In genomic region chr9:121415626-121416241, GRCm38 (mm10) we compare ENCODE assay signal across 9 mouse cellular contexts.
DNase-seq lines count a peak whose midpoint lies in the region; ATAC-seq and TF ChIP-seq lines count a peak whose summit lies in the region.
"Had no signal": no experiment of that assay in that cellular context is flagged by ENCODE, and none has a peak within 500 bp of the region (broad histone marks: within the 10 kb centered on the region; RNA-seq: fewer than 3 reads in every experiment).

No protein-coding gene starts in this region.

- peaks cover 11% of the 10 kb centered on the region for H3K4me1 ChIP-seq in heart, adult 2 months (ENCODE audit: control insufficient read depth, insufficient read depth, low read length)
- H3K4me1 ChIP-seq in heart, embryonic 11.5 days (ENCODE audit: control insufficient read depth, insufficient read depth, low read length), result peaks cover 3% of the 10 kb centered on the region; the same call in 1 of the 2 replicates
- H3K4me1 ChIP-seq in heart, embryonic 15.5 days (replicated peaks), result peaks cover 20% of the 10 kb centered on the region

- intact Hi-C loops in heart, adult 2 months (cut with DNase I), result no loop called here

- peak overlapping the region; percentile 26 for H3K27ac ChIP-seq in heart, adult 2 months
- no peak overlapping the region for H3K27ac ChIP-seq in heart, embryonic 11.5 days (ENCODE audit: low read depth, low read length)
- no peak overlapping the region for H3K27ac ChIP-seq in heart, embryonic 15.5 days
- H3K27ac ChIP-seq: limb, embryonic 15.5 days had no signal

- no peak overlapping the region for H3K9ac ChIP-seq in heart, adult 2 months (ENCODE audit: low read depth, low read length)
- no peak overlapping the region for H3K9ac ChIP-seq in heart, embryonic 11.5 days (ENCODE audit: low read depth, low read length)
- H3K9ac ChIP-seq in heart, embryonic 15.5 days, result no peak overlapping the region
- H3K9ac ChIP-seq: limb, embryonic 15.5 days had no signal

- H3K36me3 ChIP-seq in heart, adult 2 months (ENCODE audit: control insufficient read depth, insufficient read depth, low read length), result no peaks in the 10 kb centered on the region; the same call in 1 of the 2 replicates
- H3K36me3 ChIP-seq in heart, embryonic 11.5 days (ENCODE audit: control insufficient read depth, insufficient read depth, low read length), result no peaks in the 10 kb centered on the region
- H3K36me3 ChIP-seq in heart, embryonic 15.5 days, result peaks cover 4% of the 10 kb centered on the region
- H3K36me3 ChIP-seq: limb, embryonic 15.5 days had no signal

- no peak for TF ChIP-seq POLR2A in heart, adult 2 months (IDR thresholded peaks at IDR 0.05; ENCODE audit: insufficient read depth, low read depth, low read length)

- no peak for TF ChIP-seq CTCF in heart, adult 2 months (IDR thresholded peaks at IDR 0.05)

- no peak overlapping the region for H3K4me3 ChIP-seq in heart, adult 2 months
- no peak overlapping the region for H3K4me3 ChIP-seq in heart, embryonic 11.5 days (ENCODE audit: low read depth, low read length)
- H3K4me3 ChIP-seq in heart, embryonic 15.5 days, result no peak overlapping the region
- H3K4me3 ChIP-seq: limb, embryonic 15.5 days had no signal

- DNase-seq in heart, adult 2 months, result peak; percentile 80 to 86
- DNase-seq in adrenal gland, postnatal 25 days, result peak; percentile 88
- DNase-seq in large intestine, adult 2 months (ENCODE audit: low read depth, low spot score), result peak; percentile 90
- DNase-seq in urinary bladder, postnatal 4 days (ENCODE audit: low spot score in 2 of 2), result peak; percentile 62 to 64
- DNase-seq in layer of hippocampus, postnatal 14 days (ENCODE audit: low spot score in 2 of 2), result no peak
- DNase-seq in frontal cortex, postnatal 14 days (ENCODE audit: low spot score in 2 of 2), result no peak

- peak; percentile 58 for TF ChIP-seq EP300 in heart, adult 2 months (IDR thresholded peaks at IDR 0.05; ENCODE audit: insufficient read depth, low read depth, low read length)

- no peaks in the 10 kb centered on the region for H3K9me3 ChIP-seq in heart, embryonic 11.5 days (replicated peaks; ENCODE audit: control insufficient read depth, low read length)
- H3K9me3 ChIP-seq in heart, embryonic 15.5 days (replicated peaks), result no peaks in the 10 kb centered on the region
- H3K9me3 ChIP-seq: limb, embryonic 15.5 days had no signal

- no peak overlapping the region for H3K4me2 ChIP-seq in heart, embryonic 11.5 days
- no peak overlapping the region for H3K4me2 ChIP-seq in heart, embryonic 15.5 days
- H3K4me2 ChIP-seq: limb, embryonic 15.5 days had no signal

- no peak for ATAC-seq in heart, embryonic 11.5 days (replicated peaks; ENCODE audit: insufficient number of reproducible peaks, low FRiP score, low TSS enrichment)
- peak; percentile 58; the same call in 1 of the 2 replicates for ATAC-seq in heart, embryonic 15.5 days (replicated peaks; ENCODE audit: insufficient number of reproducible peaks, insufficient read depth, low FRiP score, low read depth)

- peaks cover 5% of the 10 kb centered on the region for H3K79me2 ChIP-seq in heart, adult 2 months (replicated peaks; ENCODE audit: control insufficient read depth, insufficient read depth, low read length)

- no peaks in the 10 kb centered on the region for H3K27me3 ChIP-seq in heart, adult 2 months (ENCODE audit: control insufficient read depth, insufficient read depth, low read length)
- no peaks in the 10 kb centered on the region for H3K27me3 ChIP-seq in heart, embryonic 11.5 days (ENCODE audit: control insufficient read depth, insufficient read depth, low read length)
- H3K27me3 ChIP-seq in heart, embryonic 15.5 days, result no peaks in the 10 kb centered on the region
- H3K27me3 ChIP-seq: limb, embryonic 15.5 days had no signal

- 29% methylated on average over 19 of the region's 19 CpGs for WGBS in heart, adult 2 months
- WGBS in heart, embryonic 11.5 days (ENCODE audit: insufficient replicate concordance), result 84% methylated on average over 19 of the region's 19 CpGs
- 62% methylated on average over 19 of the region's 19 CpGs for WGBS in heart, embryonic 15.5 days
- WGBS in large intestine, adult 2 months, result 33% methylated on average over 19 of the region's 19 CpGs

Comparison
In these comparisons a context has a peak if more than half of its experiments do, and no peak if none do; other contexts are left out.
1. DNase-seq: peak in heart, adult 2 months (2 of 2), adrenal gland, postnatal 25 days (single experiment), large intestine, adult 2 months (single experiment) and urinary bladder, postnatal 4 days (2 of 2); none in layer of hippocampus, postnatal 14 days (0 of 2) and frontal cortex, postnatal 14 days (0 of 2).